Mouse (Mus musculus): ENCODE measurements at regions not wholly inside any gene's neighbourhood (a gene's known extent, or its start where the extent isn't known, plus 50 kb on each side); places are given as distances from the start of the nearest gene placed in this dataset.

GRCm38 (mm10) chr10:111700570-111700969, 194.5 kb downstream of the Phlda1 start:
- no peaks in the 10 kb centered on the region for H3K36me3 ChIP-seq (replicated peaks; ENCODE audit: control insufficient read depth, insufficient read depth, low read length)
- 0 out of 2 replicates have a peak, but pooled peaks cover 1% of the 10 kb centered on the region for H3K9me3 ChIP-seq (replicated peaks; ENCODE audit: control insufficient read depth, low read length)
- H3K4me1 ChIP-seq (ENCODE audit: control insufficient read depth, insufficient read depth), result no peaks in the 10 kb centered on the region
- DNase-seq (ENCODE audit: low spot score) (no peak), ATAC-seq (ENCODE audit: insufficient read depth, low read depth) (no peak)
- H3K4me3 ChIP-seq (ENCODE audit: low read depth, low read length), result no peak overlapping the region
- no peak overlapping the region for H3K9ac ChIP-seq (replicated peaks; ENCODE audit: low read depth, low read length)
- TF ChIP-seq CTCF (IDR thresholded peaks at IDR 0.05; ENCODE audit: low read depth) (no peak), EP300 (IDR thresholded peaks at IDR 0.05; ENCODE audit: low read depth) (no peak)
- no peak overlapping the region for H3K4me2 ChIP-seq (ENCODE audit: low read depth, low read length)
- no peak overlapping the region for H3K27ac ChIP-seq (ENCODE audit: low read depth)
- H3K27me3 ChIP-seq (ENCODE audit: control insufficient read depth, insufficient read depth, low read length), result no peaks in the 10 kb centered on the region
- 86% methylated on average over 3 of the region's 3 CpGs for WGBS

- H3K4me3 ChIP-seq (ENCODE audit: low read depth, low read length), result no peak overlapping the region
- H3K9me3 ChIP-seq (replicated peaks; ENCODE audit: control insufficient read depth, low read length), result 0 out of 2 replicates have a peak, but pooled peaks cover 5% of the 10 kb centered on the region
- TF ChIP-seq EP300 (IDR thresholded peaks at IDR 0.05; ENCODE audit: low read depth), result no peak
- H3K27me3 ChIP-seq (ENCODE audit: control insufficient read depth, insufficient read depth, low read length), result no peaks in the 10 kb centered on the region
- H3K4me1 ChIP-seq (ENCODE audit: control insufficient read depth, insufficient read depth), result no peaks in the 10 kb centered on the region
- no peaks in the 10 kb centered on the region for H3K36me3 ChIP-seq (replicated peaks; ENCODE audit: control insufficient read depth, insufficient read depth, low read length)
- no peak for ATAC-seq (ENCODE audit: insufficient read depth, low read depth)
- DNase-seq (ENCODE audit: low spot score), result no peak
- WGBS, result 54% methylated on average over 4 of the region's 4 CpGs
- no peak overlapping the region for H3K27ac ChIP-seq (ENCODE audit: low read depth)
- no peak overlapping the region for H3K9ac ChIP-seq (replicated peaks; ENCODE audit: low read depth, low read length)
- no peak overlapping the region for H3K4me2 ChIP-seq (ENCODE audit: low read depth, low read length)
Observed at GRCm38 (mm10) chr10:111701138-111701537, 195.1 kb downstream of the Phlda1 start.

GRCm38 (mm10) chr10:111702435-111702834, 196.3 kb downstream of the Phlda1 start:
- TF ChIP-seq CTCF (IDR thresholded peaks at IDR 0.05; ENCODE audit: low read depth), result no peak
- TF ChIP-seq EP300 (IDR thresholded peaks at IDR 0.05; ENCODE audit: low read depth), result no peak
- no peak for ATAC-seq (ENCODE audit: insufficient read depth, low read depth)
- Histone ChIP-seq H3K4me2 (ENCODE audit: low read depth, low read length) (no peak overlapping the region), H3K4me3 (ENCODE audit: low read depth, low read length) (no peak overlapping the region), H3K27ac (ENCODE audit: low read depth) (no peak overlapping the region), H3K9me3 (replicated peaks; ENCODE audit: control insufficient read depth, low read length) (0 out of 2 replicates have a peak, but pooled peaks cover 5% of the 10 kb centered on the region), H3K36me3 (replicated peaks; ENCODE audit: control insufficient read depth, insufficient read depth, low read length) (no peaks in the 10 kb centered on the region), H3K4me1 (ENCODE audit: control insufficient read depth, insufficient read depth) (no peaks in the 10 kb centered on the region), H3K9ac (replicated peaks; ENCODE audit: low read depth, low read length) (no peak overlapping the region), H3K27me3 (ENCODE audit: control insufficient read depth, insufficient read depth, low read length) (no peaks in the 10 kb centered on the region)
- DNase-seq (ENCODE audit: low spot score), result no peak
- 90% methylated on average over 6 of the region's 6 CpGs for WGBS

- no peak for TF ChIP-seq CTCF (IDR thresholded peaks at IDR 0.05; ENCODE audit: low read depth)
- TF ChIP-seq EP300 (IDR thresholded peaks at IDR 0.05; ENCODE audit: low read depth), result no peak
- H3K27me3 ChIP-seq (ENCODE audit: control insufficient read depth, insufficient read depth, low read length), result no peaks in the 10 kb centered on the region
- no peaks in the 10 kb centered on the region for H3K4me1 ChIP-seq (ENCODE audit: control insufficient read depth, insufficient read depth)
- H3K9me3 ChIP-seq (replicated peaks; ENCODE audit: control insufficient read depth, low read length), result 0 out of 2 replicates have a peak, but pooled peaks cover 5% of the 10 kb centered on the region
- 83% methylated on average over 3 of the region's 3 CpGs for WGBS
- no peak overlapping the region for H3K9ac ChIP-seq (replicated peaks; ENCODE audit: low read depth, low read length)
- H3K27ac ChIP-seq (ENCODE audit: low read depth), result no peak overlapping the region
- no peak for DNase-seq (ENCODE audit: low spot score)
- H3K4me3 ChIP-seq (ENCODE audit: low read depth, low read length), result no peak overlapping the region
- ATAC-seq (ENCODE audit: insufficient read depth, low read depth), result no peak
- no peaks in the 10 kb centered on the region for H3K36me3 ChIP-seq (replicated peaks; ENCODE audit: control insufficient read depth, insufficient read depth, low read length)
- no peak overlapping the region for H3K4me2 ChIP-seq (ENCODE audit: low read depth, low read length)
Observed at GRCm38 (mm10) chr10:111703447-111703846, 197.4 kb downstream of the Phlda1 start.

GRCm38 (mm10) chr10:111711519-111712113, 205.5 kb downstream of the Phlda1 start:
- no peaks in the 10 kb centered on the region for H3K4me1 ChIP-seq (ENCODE audit: control insufficient read depth, insufficient read depth)
- no peak overlapping the region for H3K9ac ChIP-seq (replicated peaks; ENCODE audit: low read depth, low read length)
- no peaks in the 10 kb centered on the region for H3K36me3 ChIP-seq (replicated peaks; ENCODE audit: control insufficient read depth, insufficient read depth, low read length)
- H3K27ac ChIP-seq (ENCODE audit: low read depth), result no peak overlapping the region
- H3K4me2 ChIP-seq (ENCODE audit: low read depth, low read length), result no peak overlapping the region
- no peak for DNase-seq (ENCODE audit: low spot score)
- H3K27me3 ChIP-seq (ENCODE audit: control insufficient read depth, insufficient read depth, low read length), result no peaks in the 10 kb centered on the region
- TF ChIP-seq EP300 (IDR thresholded peaks at IDR 0.05; ENCODE audit: low read depth), result no peak
- TF ChIP-seq CTCF (IDR thresholded peaks at IDR 0.05; ENCODE audit: low read depth), result no peak
- no peaks in the 10 kb centered on the region for H3K9me3 ChIP-seq (replicated peaks; ENCODE audit: control insufficient read depth, low read length)
- 82% methylated on average over 5 of the region's 5 CpGs for WGBS
- H3K4me3 ChIP-seq (ENCODE audit: low read depth, low read length), result no peak overlapping the region
- ATAC-seq (ENCODE audit: insufficient read depth, low read depth), result no peak

- TF ChIP-seq EP300 (IDR thresholded peaks at IDR 0.05; ENCODE audit: low read depth) (no peak), CTCF (IDR thresholded peaks at IDR 0.05; ENCODE audit: low read depth) (no peak)
- Histone ChIP-seq H3K4me2 (ENCODE audit: low read depth, low read length) (no peak overlapping the region), H3K27ac (ENCODE audit: low read depth) (no peak overlapping the region), H3K4me3 (ENCODE audit: low read depth, low read length) (no peak overlapping the region), H3K4me1 (ENCODE audit: control insufficient read depth, insufficient read depth) (no peaks in the 10 kb centered on the region), H3K27me3 (ENCODE audit: control insufficient read depth, insufficient read depth, low read length) (no peaks in the 10 kb centered on the region), H3K9me3 (replicated peaks; ENCODE audit: control insufficient read depth, low read length) (no peaks in the 10 kb centered on the region), H3K9ac (replicated peaks; ENCODE audit: low read depth, low read length) (no peak overlapping the region), H3K36me3 (replicated peaks; ENCODE audit: control insufficient read depth, insufficient read depth, low read length) (no peaks in the 10 kb centered on the region)
- DNase-seq (ENCODE audit: low spot score) (no peak), ATAC-seq (ENCODE audit: insufficient read depth, low read depth) (no peak)
- WGBS, result 81% methylated on average over 7 of the region's 7 CpGs
Observed at GRCm38 (mm10) chr10:111712991-111713390, 206.9 kb downstream of the Phlda1 start.

Data from heart, postnatal 0 days (tissue).